Mouse (Mus musculus) hindlimb bud, embryonic 11.5 days (tissue): ENCODE measurements around the gene Scube1.

Experiments used
- DNase-seq: peaks from one replicate; pipeline ENCODE4 v3.0.0-alpha.2; 2012; ENCODE audit warnings: low read depth, low spot score; ENCODE audit errors: extremely low spot score

Scube1 gene

GRCm38 (mm10) chr15:83709889-83710774 is 14.7 kb downstream of the Scube1 start:
- no peak for DNase-seq

DNA sequence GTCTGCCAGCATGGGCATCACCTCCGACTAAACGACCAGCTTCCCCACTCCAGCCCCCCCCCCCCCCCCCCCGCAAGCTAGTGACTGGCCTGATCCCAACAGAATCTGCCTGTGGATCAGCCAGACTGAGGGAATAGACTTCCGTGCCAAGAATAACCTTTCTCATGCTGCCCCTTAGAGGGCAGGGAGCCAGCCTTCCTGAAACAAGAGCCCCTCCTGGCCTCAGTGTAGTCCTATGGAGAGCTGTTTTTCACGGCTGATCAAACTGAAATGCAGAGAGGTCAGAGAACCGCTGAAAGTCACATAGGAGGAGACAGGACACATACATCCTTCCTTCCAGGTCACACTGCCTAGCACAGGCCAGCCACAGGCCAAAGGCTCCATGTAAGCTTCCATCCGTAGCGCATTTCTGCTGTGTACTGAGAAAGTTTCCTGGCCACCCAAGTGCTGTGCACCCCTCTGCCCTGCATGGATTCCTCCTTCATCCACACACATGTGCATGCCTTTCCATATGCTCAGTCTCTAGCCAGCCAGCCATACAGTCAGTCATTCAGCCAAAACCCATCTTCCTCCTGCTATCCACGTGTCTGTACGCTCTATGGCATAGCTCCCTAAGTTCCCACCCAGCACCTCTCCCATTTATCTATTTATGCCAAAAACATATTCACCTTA is 18.2 kb downstream of the Scube1 start:
- DNase-seq = no peak

- no peak for DNase-seq
Observed at GRCm38 (mm10) chr15:83700593-83700923, 24.3 kb downstream of the Scube1 start.

DNA sequence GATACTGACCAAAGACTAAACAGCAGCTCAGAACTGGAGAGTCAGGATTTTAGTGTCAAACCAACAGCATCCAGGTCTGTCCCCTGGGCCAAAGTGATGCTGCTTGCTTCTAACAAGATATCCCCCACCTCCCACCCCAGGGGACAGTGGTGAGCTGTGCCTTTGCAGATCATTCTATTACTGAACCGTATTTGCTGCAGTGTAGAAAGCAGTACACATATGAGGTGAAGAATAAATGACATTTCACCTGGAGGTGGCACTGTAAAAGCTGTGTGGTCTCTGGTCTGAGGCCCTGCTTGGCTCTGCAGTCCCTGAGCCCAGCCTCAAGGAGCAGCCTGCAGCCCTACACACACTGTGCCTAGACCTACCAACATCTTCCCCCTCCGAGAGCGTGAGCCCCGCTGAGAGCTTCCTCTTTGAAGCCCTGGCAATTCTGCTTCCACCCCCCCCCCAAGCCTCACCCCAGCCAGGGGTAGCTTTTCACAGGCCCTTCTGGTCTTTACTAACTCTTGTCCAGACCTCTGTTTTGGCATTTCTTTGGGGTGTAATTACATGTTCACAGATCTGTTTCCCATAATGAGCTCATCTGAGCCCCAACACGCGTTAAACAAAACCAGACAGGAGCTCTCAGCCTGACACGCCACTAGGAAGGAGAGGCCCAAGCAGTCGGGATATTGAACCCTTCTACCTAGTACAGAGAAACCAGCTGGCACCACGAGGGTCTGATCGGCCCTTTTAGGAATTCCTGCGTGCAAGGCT is 24.8 kb downstream of the Scube1 start:
- no peak for DNase-seq

DNA sequence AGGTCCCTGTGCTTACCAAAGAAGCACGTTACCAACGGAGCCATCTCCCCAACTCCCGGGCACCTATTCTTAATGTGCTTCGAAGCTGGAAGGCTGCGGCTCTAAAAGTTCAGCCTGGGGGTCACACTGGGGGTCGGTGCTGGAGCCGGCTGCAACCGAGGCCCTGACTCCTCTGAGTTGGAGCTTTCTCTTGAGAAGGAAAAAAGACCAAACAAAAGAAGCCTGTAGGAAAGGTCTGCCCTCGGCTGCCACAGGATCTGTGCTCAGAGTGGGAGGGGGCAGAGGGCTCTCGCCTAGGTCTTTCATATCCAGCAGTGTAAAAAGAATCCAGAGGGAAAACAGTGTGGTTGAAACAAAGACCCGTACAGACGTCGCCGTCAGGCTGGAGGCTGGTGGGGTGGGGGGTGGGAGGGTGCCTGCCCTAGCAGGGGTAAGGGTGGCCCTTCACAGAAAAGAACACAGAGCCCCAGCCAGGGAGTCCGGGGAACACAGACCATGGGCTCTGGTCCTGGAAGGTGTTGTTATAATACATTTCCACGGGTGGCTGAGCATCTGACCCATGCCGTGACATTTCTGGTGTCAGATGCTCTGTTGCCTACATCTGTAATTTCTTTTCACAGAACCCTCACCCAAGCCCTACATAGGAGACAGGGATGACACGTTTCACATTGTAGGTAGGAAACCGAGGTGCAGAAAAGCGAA is 25.5 kb downstream of the Scube1 start:
- DNase-seq = no peak

DNA sequence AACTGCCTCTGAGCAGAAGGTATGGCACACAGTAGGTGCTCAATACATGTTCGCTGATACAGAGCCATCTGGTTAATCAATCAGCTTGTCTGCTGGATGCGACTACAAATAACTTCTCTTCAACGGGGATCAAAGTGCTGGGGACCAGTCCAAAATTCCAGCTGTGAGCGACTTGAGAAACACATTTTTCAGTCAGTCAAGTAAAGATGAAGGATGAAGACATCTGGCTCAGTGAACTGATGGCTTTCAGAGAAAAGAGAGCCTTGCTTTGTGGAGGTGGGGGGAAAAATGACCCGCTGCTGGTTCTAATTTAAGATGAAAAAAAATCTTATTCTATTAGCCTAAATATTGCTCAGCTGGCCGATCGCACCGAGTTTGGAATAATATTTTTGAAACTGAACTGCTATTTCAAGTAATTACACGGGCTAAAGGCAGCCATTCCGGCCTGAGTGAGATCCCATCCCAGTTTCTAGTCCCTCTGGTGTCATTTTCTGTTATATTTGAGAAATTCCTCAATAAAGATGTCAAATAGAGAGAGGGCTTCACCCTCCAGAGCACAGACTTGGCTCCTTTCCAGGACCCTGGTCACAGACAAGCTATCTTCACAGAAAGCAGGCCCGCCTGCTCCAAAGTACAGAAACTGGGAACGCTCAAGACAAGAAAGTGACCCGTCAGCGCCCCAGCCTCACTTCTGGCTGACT is 28.0 kb downstream of the Scube1 start:
- DNase-seq = no peak

GRCm38 (mm10) chr15:83695159-83695558 is 29.7 kb downstream of the Scube1 start:
- no peak for DNase-seq

DNA sequence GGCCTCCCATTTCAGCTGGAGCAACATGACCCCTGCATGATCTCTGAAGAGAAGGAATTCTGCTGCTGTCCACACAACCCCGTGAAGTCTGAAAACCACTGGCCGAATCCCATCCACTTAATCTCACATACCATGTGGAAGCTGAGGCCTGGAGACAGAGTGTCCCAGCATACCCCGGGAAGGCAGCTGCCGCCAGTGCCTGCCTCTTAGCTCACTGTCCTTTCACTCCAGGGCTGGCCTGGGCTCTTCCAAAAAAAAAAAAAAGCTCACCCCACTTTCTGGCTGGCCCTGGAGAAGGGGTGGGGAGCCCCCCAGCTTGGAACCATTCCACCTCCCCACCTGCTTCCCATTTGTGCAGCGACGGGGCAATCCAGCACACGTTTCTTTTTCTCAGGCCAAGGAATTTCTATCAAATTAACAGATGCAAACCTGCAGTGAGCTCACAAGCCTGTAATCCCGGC is 32.9 kb downstream of the Scube1 start:
- DNase-seq = no peak

GRCm38 (mm10) chr15:83689946-83690345 is 34.9 kb downstream of the Scube1 start:
- DNase-seq = no peak

- DNase-seq = no peak
Observed at GRCm38 (mm10) chr15:83686601-83687000, 38.2 kb downstream of the Scube1 start.

GRCm38 (mm10) chr15:83685950-83686349 is 38.9 kb downstream of the Scube1 start:
- no peak for DNase-seq

GRCm38 (mm10) chr15:83683051-83683561 is 41.7 kb downstream of the Scube1 start:
- no peak for DNase-seq

DNA sequence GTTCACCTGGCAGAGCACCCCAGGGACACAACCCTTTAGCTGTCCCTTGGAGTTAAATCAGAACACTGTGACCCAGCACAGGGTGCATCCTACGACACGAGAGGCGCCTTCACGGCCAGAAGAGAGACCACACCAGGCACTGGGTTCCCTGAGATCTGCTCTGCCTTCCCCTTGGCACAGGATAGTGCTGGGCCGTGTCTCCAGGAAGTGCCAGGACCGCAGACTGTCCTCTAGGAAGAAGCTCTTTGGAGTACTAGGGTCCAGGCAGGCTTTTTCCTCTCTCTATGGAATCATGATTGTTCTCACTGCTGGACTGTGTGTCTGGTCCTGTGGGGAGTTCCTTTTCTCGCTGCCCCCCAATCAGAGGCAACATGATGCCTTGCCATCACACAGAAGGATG is 44.5 kb downstream of the Scube1 start:
- DNase-seq = no peak

- no peak for DNase-seq
Observed at GRCm38 (mm10) chr15:83679729-83680128, 45.1 kb downstream of the Scube1 start.

- DNase-seq = peak; percentile 77
Observed at GRCm38 (mm10) chr15:83678606-83679005, 46.2 kb downstream of the Scube1 start.

DNA sequence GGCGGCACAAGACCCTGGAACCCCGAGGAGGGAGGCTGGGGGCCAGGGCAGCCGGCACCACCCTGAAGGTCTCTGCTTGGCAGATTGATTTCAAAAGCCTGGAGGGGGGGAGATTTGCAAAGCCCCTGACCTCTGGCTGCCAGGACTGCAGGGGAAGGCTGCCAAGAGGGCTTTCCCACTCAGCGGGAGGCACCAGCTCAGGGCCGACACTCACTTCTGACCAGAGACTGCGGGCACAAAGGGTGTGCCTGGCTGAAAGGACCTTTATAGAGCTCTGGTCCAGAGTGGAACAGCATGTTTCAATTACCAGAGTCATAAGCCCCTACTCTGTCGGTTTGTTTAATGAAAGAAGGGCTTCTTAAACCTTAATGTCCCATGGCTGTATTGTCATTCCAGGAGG is 46.7 kb downstream of the Scube1 start:
- peak; percentile 79 for DNase-seq

GRCm38 (mm10) chr15:83677098-83677497 is 47.7 kb downstream of the Scube1 start:
- no peak for DNase-seq

GRCm38 (mm10) chr15:83676286-83676685 is 48.5 kb downstream of the Scube1 start:
- no peak for DNase-seq

DNA sequence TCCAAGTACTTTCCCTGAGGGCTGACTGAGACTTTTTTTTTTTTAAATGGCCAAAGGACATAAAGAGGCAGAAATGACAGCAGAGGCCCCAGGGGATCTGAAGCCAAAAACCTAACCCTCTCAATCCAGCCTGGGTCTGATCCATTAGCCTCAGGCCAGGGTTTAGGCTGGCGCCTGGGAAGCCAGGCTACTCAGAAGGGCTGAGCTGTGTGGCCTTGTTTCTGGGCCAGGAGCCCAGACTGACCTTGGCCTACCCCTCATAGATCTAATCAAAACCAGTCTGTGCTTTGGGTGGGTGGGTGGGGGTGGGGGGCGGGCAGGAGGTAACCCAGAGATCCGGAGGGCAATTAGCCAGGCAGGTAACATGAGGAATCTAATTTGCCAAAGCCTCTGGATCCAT is 51.2 kb downstream of the Scube1 start:
- DNase-seq = no peak

DNA sequence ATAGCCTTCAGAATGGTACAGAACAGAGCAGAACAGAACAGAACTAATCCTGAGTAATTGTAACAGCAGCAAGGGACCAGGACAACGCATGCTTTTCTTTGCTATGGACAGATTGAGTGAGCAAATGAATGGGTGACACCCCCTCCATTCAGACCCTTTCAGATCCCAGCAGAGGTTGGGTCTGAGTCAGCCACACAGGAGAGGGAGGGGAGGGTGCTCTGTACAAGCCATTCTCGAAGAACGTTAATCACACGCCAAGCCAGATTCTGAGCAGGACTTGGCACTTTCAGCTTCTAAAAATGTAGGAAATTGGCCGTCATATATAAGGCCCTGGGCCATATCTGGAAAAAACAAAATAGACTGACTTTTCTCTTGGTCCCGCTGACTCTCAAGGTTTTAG is 57.3 kb downstream of the Scube1 start:
- no peak for DNase-seq
